Mouse (Mus musculus) spleen, adult 2 months (tissue): Measurements from ENCODE around the gene Cpeb4.

Experiments
- CTCF ChIP-seq: fragments of 200-500 bp; IDR thresholded peaks from 2 replicates; pipeline ENCODE4 v1.5.1; 2011; ENCODE audit warnings: mild to moderate bottlenecking, inconsistent platforms; ENCODE audit not compliant: insufficient read depth, insufficient read length, insufficient replicate concordance; ENCODE audit errors: extremely low read depth
- POLR2A ChIP-seq: fragments of 200-500 bp; IDR thresholded peaks from 2 replicates; pipeline ENCODE4 v1.6.1; 2011; ENCODE audit warnings: low read depth, low read length, inconsistent platforms

- TF ChIP-seq POLR2A = no peak
- no peak for TF ChIP-seq CTCF
These were observed 36.7 kb upstream of the Cpeb4 start for GRCm38 (mm10) chr11:31835352-31835751.
